Mouse (Mus musculus) hindbrain, postnatal 0 days (tissue): ENCODE measurements around the gene Psmd12. TPM values are rescaled to one million over a fixed set of nuclear protein-coding genes. Genes with fewer than 3 reads are reported as not detected.

Experiments used
- ATAC-seq: fragments of 200-750 bp; cut with Nextera tagmentation; 2 replicates; pipeline ENCODE4 v1.8.0; 2017; ENCODE audit warnings: mild to moderate bottlenecking, moderate TSS enrichment, moderate library complexity
- DNase-seq: peaks from one replicate; pipeline ENCODE4 v3.0.0-alpha.2; 2015; ENCODE audit warnings: low spot score
- H3K27ac ChIP-seq: fragments of 300-500 bp; sonication (generic); 2 replicates; pipeline ENCODE4 v1.5.1; 2014; ENCODE audit warnings: mild to moderate bottlenecking
- H3K27me3 ChIP-seq: fragments of 300-500 bp; sonication (generic); 2 replicates; pipeline ENCODE4 v1.6.1; 2014; ENCODE audit warnings: low read length, mixed read lengths; ENCODE audit not compliant: insufficient read depth
- H3K36me3 ChIP-seq: fragments of 300-500 bp; sonication (generic); 2 replicates; pipeline ENCODE4 v1.6.1; 2014; ENCODE audit warnings: low read length, mixed read lengths; ENCODE audit not compliant: insufficient read depth
- H3K4me1 ChIP-seq: fragments of 300-500 bp; sonication (generic); 2 replicates; pipeline ENCODE4 v1.6.1; 2014; ENCODE audit warnings: antibody characterized with exemption, low read length, mixed read lengths; ENCODE audit not compliant: insufficient read depth
- H3K4me2 ChIP-seq: fragments of 300-500 bp; sonication (generic); 2 replicates; pipeline ENCODE4 v1.6.1; 2014; ENCODE audit warnings: low read depth, mild to moderate bottlenecking, low read length, moderate library complexity, mixed read lengths
- H3K4me3 ChIP-seq: fragments of 300-500 bp; sonication (generic); 2 replicates; pipeline ENCODE4 v1.5.1; 2014; ENCODE audit warnings: low read length
- H3K9ac ChIP-seq: fragments of 300-500 bp; sonication (generic); replicated peaks from 2 replicates; pipeline ENCODE4 v1.6.1; 2014; ENCODE audit warnings: mild to moderate bottlenecking, low read length, moderate library complexity, mixed read lengths
- H3K9me3 ChIP-seq: fragments of 300-500 bp; sonication (generic); 2 replicates; pipeline ENCODE4 v1.6.1; 2016; ENCODE audit warnings: low read length, mixed read lengths
- CTCF ChIP-seq: IDR thresholded peaks from 2 replicates; pipeline ENCODE4 v1.5.1; 2016; ENCODE audit warnings: antibody characterized with exemption, control low read depth, low read depth
- WGBS: fragments of 180-500 bp; shearing (Covaris S2); extraction: QIAGEN DNeasy Blood & Tissue Kit; methylation state at CpG from one replicate; pipeline ENCODE4 v1.1.7; 2014; 5-methylcytosine and 5-hydroxymethylcytosine counted together
- polyA plus RNA-seq: library from polyadenylated mRNA; unstranded; fragments of >200 nt; fragmentation: Nextera tagmentation; extraction: Ambion mirVana; gene quantifications from 2 replicates; pipeline ENCODE4 v1.2.1, GENCODE M21; 2015
- total RNA-seq: library from RNA; depleted of rRNA; stranded (reverse); fragments of >200 nt; gene quantifications from 2 replicates; pipeline ENCODE4 v1.2.3, GENCODE M21; 2014

The Psmd12 gene
- total and polyA plus RNA-seq, 2 experiments from 2014 or later, result 26.9 to 149 TPM

DNA sequence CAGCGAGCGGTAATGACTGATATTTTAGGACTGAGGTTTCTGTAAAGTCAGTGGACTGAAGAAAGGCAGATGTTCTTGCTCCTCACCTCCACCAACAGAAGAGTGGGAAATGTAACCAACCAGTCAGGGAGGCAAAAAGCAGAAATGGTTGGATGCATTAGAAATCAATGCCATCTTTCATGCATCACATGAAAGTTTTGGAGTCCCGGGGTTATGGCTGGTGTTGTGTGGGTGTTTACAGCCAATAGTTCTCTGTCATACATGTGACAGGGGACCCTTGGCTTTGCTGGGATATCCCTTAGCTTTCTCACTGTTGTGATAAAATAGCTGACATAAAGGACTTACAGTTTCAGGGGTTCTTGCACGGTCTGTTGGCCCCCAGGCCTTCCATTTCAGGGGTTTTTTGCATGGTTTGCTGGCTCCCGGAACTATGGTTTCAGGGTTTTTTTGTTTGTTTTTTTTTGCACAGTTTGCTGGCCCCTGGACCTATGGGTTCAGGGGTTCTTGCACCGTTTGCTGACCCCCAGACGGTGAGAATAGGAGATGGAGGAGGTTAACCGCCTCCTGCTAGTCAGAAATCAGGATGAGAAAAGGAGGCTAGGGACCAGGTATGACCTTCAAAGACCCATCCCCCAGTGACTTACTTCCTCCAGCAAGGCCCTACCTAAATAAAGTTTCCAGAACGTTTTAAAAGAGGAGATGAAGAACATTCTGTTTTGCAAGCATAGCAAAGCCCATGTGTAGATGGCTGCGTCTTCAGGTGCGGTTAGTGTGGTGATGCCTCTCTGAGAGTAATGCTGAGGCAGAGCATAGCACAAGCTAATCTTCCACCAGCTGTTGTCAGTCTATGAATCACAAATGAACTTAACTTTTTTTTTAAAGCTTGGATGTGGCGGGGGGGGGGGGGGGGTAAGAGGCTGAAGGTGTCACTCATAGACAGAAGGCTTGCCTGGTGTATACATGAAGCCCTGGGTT lies 35.9 kb upstream of the Psmd12 start:
- H3K4me1 ChIP-seq, result no peaks in the 10 kb centered on the region
- no peak for DNase-seq
- no peak for TF ChIP-seq CTCF
- H3K36me3 ChIP-seq, result no peaks in the 10 kb centered on the region
- no peaks in the 10 kb centered on the region for H3K27me3 ChIP-seq
- ATAC-seq, result no peak
- H3K4me2 ChIP-seq, result no peak overlapping the region
- no peak overlapping the region for H3K4me3 ChIP-seq
- H3K27ac ChIP-seq, result no peak overlapping the region
- 79% methylated on average over 12 of the region's 12 CpGs for WGBS
- H3K9ac ChIP-seq, result no peak overlapping the region
- no peaks in the 10 kb centered on the region for H3K9me3 ChIP-seq

DNA sequence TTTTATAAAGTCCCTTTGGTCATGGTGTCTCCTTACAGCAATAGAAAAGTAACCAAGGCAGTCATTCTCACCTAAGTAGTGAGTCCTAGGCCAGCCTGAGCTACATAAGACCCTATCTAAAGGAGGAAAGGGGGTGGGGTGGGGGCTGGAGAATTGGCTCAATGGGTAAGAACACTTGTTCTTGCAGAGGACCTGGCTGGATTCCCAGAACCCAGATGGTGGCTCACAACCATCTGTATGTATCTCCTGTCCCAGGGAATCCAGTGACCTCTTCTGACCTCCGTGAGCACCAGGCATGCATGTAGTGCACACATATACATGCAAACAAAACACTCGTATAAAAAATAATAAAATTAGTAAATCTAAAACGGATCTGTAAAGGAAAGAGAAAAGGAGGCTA lies 33.6 kb upstream of the Psmd12 start:
- H3K4me3 ChIP-seq, result no peak overlapping the region
- no peak overlapping the region for H3K27ac ChIP-seq
- H3K9me3 ChIP-seq, result no peaks in the 10 kb centered on the region
- H3K9ac ChIP-seq, result no peak overlapping the region
- no peak for TF ChIP-seq CTCF
- H3K4me1 ChIP-seq, result no peaks in the 10 kb centered on the region
- WGBS, result 72% methylated on average over 3 of the region's 3 CpGs
- H3K36me3 ChIP-seq, result no peaks in the 10 kb centered on the region
- H3K27me3 ChIP-seq, result no peaks in the 10 kb centered on the region
- H3K4me2 ChIP-seq, result no peak overlapping the region
- ATAC-seq (peak; percentile 71), DNase-seq (peak; percentile 80)

DNA sequence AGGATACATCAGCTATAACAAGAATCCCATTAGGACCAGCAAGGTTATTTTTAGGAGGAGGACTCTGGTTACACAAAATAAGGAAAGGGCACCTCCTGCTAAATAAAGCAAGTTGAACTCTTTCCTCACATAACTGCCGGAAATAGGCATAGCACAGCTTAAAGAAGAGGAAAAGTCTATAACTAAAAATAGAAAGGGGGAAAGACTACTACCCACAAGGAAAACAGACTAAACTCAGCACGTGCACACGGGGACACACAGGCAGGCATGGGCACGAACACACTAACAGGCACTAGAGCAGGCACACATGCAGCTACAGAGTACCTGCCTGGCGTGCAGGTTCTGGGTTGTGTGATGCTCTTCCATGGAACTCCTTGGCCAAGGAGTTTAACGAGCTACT lies 32.6 kb upstream of the Psmd12 start:
- H3K36me3 ChIP-seq, result no peaks in the 10 kb centered on the region
- ATAC-seq (no peak), DNase-seq (no peak)
- H3K9ac ChIP-seq, result no peak overlapping the region
- no peak overlapping the region for H3K4me3 ChIP-seq
- no peak overlapping the region for H3K4me2 ChIP-seq
- no peaks in the 10 kb centered on the region for H3K9me3 ChIP-seq
- no peak overlapping the region for H3K27ac ChIP-seq
- H3K27me3 ChIP-seq, result no peaks in the 10 kb centered on the region
- 64% methylated on average over 6 of the region's 6 CpGs for WGBS
- no peaks in the 10 kb centered on the region for H3K4me1 ChIP-seq
- no peak for TF ChIP-seq CTCF

DNA sequence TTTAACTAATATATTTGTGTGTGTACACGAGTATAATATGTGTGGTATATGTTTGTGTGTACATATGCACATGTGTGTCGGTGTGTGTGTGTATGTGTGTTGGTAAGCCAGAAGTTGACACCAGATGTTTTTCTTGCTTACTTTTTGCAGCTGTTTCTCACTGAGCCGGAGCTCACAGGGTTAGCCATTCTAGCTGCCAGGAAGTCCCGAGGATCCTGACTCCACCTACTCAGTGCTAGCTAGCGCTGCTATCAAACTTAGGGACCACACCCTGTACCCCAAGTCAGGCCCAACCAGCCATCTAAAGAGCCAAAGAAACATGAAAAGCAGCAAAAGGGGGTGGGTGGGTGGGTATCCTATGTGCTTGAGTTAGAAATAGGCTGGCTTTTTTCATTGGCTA lies 31.9 kb upstream of the Psmd12 start:
- no peaks in the 10 kb centered on the region for H3K4me1 ChIP-seq
- no peak for TF ChIP-seq CTCF
- H3K9me3 ChIP-seq, result no peaks in the 10 kb centered on the region
- ATAC-seq (no peak), DNase-seq (no peak)
- 65% methylated on average over 5 of the region's 5 CpGs for WGBS
- H3K4me3 ChIP-seq, result no peak overlapping the region
- H3K4me2 ChIP-seq, result no peak overlapping the region
- H3K36me3 ChIP-seq, result no peaks in the 10 kb centered on the region
- H3K27ac ChIP-seq, result no peak overlapping the region
- H3K27me3 ChIP-seq, result no peaks in the 10 kb centered on the region
- H3K9ac ChIP-seq, result no peak overlapping the region

DNA sequence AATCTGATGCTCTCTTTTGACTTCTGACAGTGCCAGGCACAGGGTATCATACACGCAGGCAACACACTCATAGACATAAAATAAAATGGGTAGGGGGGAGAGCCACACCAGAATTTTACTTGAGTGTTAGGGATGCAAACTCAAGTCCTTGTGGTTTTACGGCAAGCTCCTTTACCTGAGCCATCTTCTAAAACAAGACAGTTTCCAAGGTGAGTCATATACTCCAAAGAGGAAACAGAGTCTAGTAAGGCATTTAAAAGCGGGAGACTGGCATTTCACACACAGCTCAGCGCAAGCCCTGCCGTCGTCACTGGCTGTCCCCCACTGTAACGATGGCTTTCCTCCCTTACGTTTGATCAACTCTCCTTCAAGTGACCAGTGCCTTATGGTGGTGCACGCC lies 31.4 kb upstream of the Psmd12 start:
- DNase-seq, result no peak

DNA sequence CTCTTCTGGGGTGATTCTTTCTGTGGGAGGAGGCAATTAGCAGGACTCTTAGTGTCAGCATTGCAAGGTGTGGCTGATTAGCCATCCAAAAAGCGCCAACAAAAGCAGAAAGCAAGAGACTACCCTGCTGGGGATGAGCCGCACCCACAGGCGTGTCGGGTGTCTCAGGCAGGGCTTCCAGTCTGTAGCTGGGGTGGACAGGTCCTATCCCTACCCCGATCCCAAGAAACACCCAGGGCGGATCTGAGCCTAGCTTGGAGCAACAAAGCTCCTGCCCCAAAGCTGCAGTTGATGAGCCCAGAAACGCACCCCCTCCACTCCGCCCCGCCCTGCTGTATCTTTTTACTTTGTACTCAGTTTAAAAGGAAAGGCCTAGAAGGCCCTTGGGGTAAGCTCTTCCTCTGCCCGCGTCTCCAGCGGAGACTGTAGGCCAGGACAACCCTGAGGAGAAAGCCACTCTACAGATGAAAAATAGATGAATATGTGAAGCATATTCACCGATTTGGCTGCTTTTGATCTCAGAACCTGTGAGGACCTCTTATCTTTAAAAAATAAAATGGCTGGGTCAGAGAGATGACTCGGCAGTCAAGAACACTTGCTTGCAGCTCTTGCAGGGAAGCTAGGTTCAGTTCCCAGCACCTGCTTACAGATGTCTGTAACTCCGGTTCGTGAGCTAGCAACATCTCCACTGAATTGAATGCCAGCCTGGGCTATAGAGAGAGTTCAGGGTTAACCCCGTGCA lies 29.9 kb upstream of the Psmd12 start:
- no peak for TF ChIP-seq CTCF
- Histone ChIP-seq H3K27ac (no peak overlapping the region), H3K27me3 (no peaks in the 10 kb centered on the region), H3K36me3 (no peaks in the 10 kb centered on the region), H3K4me1 (no peaks in the 10 kb centered on the region), H3K4me2 (no peak overlapping the region), H3K9me3 (no peaks in the 10 kb centered on the region), H3K4me3 (no peak overlapping the region), H3K9ac (no peak overlapping the region)
- DNase-seq (no peak), ATAC-seq (no peak)
- 77% methylated on average over 17 of the region's 17 CpGs for WGBS

More for the DNA sequence above, 31.4 kb upstream of the Psmd12 start:
- H3K4me2 ChIP-seq, result no peak overlapping the region
- no peaks in the 10 kb centered on the region for H3K36me3 ChIP-seq
- no peak for TF ChIP-seq CTCF
- WGBS, result 88% methylated on average over 9 of the region's 9 CpGs
- H3K4me1 ChIP-seq, result no peaks in the 10 kb centered on the region
- no peaks in the 10 kb centered on the region for H3K9me3 ChIP-seq
- H3K27me3 ChIP-seq, result no peaks in the 10 kb centered on the region
- no peak for ATAC-seq
- no peak overlapping the region for H3K4me3 ChIP-seq
- no peak overlapping the region for H3K27ac ChIP-seq
- H3K9ac ChIP-seq, result no peak overlapping the region
